Mouse (Mus musculus): ENCODE measurements around the gene Hes3. TPM values are rescaled to one million over a fixed set of nuclear protein-coding genes. Genes with fewer than 3 reads are reported as not detected.
A peak's percentile ranks its signal among the peaks of the same experiment; 100 is the strongest.

Hes3 gene
- polyA plus RNA-seq, 1 experiment from 2014 or later, result not detected

DNA sequence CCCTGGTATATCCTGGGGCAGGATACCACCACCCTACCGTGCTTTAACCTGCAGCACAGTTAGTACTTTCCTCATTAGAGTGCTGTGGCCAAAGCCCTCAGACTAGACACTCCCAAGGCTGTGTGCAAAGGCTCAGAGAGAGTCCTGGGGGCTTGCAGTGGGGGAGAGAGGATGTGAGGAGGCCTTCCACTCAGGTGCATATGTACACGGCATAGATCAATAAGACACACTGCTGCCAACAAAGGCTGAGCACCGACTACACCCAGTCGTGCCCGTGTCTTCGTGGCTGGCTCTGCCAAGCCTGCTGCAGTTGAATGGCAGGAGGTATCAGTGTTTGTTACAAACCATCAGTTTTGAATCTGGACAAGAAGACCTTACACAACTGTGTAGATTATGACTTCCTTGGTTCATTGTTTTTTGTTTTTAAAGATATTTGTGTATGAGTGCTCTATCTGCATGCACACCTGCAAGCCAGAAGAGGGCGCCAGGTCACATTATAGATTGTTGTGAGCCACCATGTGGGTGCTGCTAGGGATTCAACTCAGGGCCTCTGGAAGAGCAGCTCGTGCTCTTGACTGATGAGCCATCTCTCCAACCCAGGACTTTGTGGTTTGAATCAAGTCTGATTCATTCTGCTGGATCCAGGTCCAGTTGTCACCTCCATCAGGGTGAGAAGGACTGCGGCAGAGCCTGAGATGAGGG is 26.4 kb downstream of the Hes3 start:
- WGBS, result 92% methylated on average over 9 of the region's 9 CpGs
- no peak overlapping the region for H3K9ac ChIP-seq (ENCODE audit: low read depth, low read length)
- H3K4me2 ChIP-seq (ENCODE audit: low read length), result no peak overlapping the region
- H3K27ac ChIP-seq, result no peak overlapping the region
- DNase-seq (ENCODE audit: low spot score), result no peak
- peak; percentile 54 for TF ChIP-seq CTCF (IDR thresholded peaks at IDR 0.05; ENCODE audit: low read depth)
- no peak for ATAC-seq (replicated peaks; ENCODE audit: low FRiP score, low read depth)
- no peaks in the 10 kb centered on the region for H3K9me3 ChIP-seq (replicated peaks; ENCODE audit: low read length)
- peaks cover 12% of the 10 kb centered on the region for H3K4me1 ChIP-seq (replicated peaks; ENCODE audit: insufficient read depth, low read length)
- no peaks in the 10 kb centered on the region for H3K36me3 ChIP-seq (ENCODE audit: insufficient read depth, low read length)
- H3K27me3 ChIP-seq (ENCODE audit: insufficient read depth, low read length), result no peaks in the 10 kb centered on the region
- H3K4me3 ChIP-seq (replicated peaks; ENCODE audit: low read depth, low read length), result no peak overlapping the region

DNA sequence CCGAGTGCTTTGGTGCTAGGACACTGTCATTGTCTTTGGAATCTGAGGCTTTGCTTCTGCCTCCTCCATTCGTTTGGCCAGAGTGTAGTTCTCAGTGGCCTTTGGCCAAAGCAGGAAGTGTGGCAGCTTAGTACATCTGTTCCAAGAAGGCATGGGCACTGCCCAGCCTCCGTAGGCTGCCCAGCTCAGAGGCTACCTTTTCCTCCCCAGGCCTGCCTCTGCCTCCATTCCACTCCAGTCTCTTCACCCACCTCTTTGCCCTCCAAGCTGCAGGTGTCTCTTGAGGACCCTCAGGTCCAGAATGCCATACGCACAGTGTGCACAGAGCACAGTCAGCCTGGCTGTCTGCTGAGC is 27.3 kb downstream of the Hes3 start:
- Histone ChIP-seq H3K4me3 (replicated peaks; ENCODE audit: low read depth, low read length) (no peak overlapping the region), H3K9ac (ENCODE audit: low read depth, low read length) (peak overlapping the region; percentile 37; the same call in 1 of the 2 replicates), H3K9me3 (replicated peaks; ENCODE audit: low read length) (no peaks in the 10 kb centered on the region), H3K4me2 (ENCODE audit: low read length) (peak overlapping the region; percentile 28; the same call in 1 of the 2 replicates), H3K27me3 (ENCODE audit: insufficient read depth, low read length) (no peaks in the 10 kb centered on the region), H3K36me3 (ENCODE audit: insufficient read depth, low read length) (no peaks in the 10 kb centered on the region), H3K4me1 (replicated peaks; ENCODE audit: insufficient read depth, low read length) (peaks cover 12% of the 10 kb centered on the region), H3K27ac (peak overlapping the region; percentile 50; the same call in 1 of the 2 replicates)
- DNase-seq (ENCODE audit: low spot score) (no peak), ATAC-seq (replicated peaks; ENCODE audit: low FRiP score, low read depth) (0 out of 2 replicates have a peak, but pooled peaks have one; percentile 4)
- 40% methylated on average over 4 of the region's 4 CpGs for WGBS
- TF ChIP-seq CTCF (IDR thresholded peaks at IDR 0.05; ENCODE audit: low read depth), result no peak

DNA sequence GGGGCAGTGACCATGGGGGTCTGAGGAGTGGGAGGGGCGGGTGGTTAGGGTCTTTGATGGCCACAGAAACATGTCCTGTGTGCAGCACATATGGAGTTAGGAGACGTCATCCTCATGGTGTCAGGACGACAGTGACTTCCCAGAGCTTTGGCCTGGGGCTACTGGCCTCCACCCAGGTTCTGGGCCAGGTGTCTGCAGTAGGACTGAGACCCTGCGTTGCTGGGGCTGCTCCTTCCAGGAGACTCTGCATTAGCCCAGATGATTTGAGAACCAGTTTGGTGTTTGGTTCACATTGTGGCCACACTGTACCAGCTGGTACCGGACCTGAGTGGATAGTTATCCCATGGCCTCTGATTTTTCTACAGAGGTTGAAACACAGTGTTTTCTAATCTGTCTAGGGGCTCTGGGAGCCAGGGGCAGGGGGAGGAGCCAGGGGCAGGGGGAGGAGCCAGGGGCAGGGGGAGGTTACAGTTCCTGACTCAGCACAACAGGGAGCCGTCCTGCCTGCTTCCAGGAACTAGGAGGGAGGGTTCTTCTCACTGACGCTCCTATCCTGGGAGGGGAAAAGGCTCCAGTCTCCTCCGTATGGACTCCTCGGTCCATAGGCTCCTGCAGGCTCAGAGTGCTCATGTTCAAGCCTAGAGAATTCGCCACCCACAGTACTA is 27.8 kb downstream of the Hes3 start:
- no peaks in the 10 kb centered on the region for H3K27me3 ChIP-seq (ENCODE audit: insufficient read depth, low read length)
- no peak overlapping the region for H3K4me3 ChIP-seq (replicated peaks; ENCODE audit: low read depth, low read length)
- 33% methylated on average over 10 of the region's 10 CpGs for WGBS
- H3K36me3 ChIP-seq (ENCODE audit: insufficient read depth, low read length), result no peaks in the 10 kb centered on the region
- peak overlapping the region; percentile 28; the same call in 1 of the 2 replicates for H3K4me2 ChIP-seq (ENCODE audit: low read length)
- peak; percentile 83 for ATAC-seq (replicated peaks; ENCODE audit: low FRiP score, low read depth)
- TF ChIP-seq CTCF (IDR thresholded peaks at IDR 0.05; ENCODE audit: low read depth), result no peak
- H3K9ac ChIP-seq (ENCODE audit: low read depth, low read length), result peak overlapping the region; percentile 37; the same call in 1 of the 2 replicates
- no peaks in the 10 kb centered on the region for H3K9me3 ChIP-seq (replicated peaks; ENCODE audit: low read length)
- peak overlapping the region; percentile 50; the same call in 1 of the 2 replicates for H3K27ac ChIP-seq
- DNase-seq (ENCODE audit: low spot score), result peak; percentile 90
- peaks cover 12% of the 10 kb centered on the region for H3K4me1 ChIP-seq (replicated peaks; ENCODE audit: insufficient read depth, low read length)

DNA sequence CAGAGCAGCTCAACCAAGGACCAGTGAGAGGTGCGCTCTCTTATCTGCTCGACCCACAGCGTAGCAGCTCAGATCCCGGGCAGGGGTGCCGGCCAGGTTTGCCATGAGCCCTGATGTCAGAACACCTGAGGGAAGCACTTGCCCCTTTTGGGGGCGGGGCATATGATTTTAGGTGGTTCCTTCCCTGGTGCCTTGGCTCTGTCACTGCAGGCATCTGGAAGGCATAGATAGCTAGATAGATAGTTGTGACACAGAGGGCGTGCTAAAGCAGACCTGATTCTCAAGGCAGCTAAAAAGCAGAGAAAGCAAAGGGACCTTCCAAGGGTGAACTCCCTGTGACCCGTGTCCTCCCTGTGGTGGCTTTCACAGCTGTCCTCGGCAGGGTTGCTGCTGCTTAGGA is 28.4 kb downstream of the Hes3 start:
- Histone ChIP-seq H3K9ac (ENCODE audit: low read depth, low read length) (no peak overlapping the region), H3K27me3 (ENCODE audit: insufficient read depth, low read length) (no peaks in the 10 kb centered on the region), H3K9me3 (replicated peaks; ENCODE audit: low read length) (no peaks in the 10 kb centered on the region), H3K36me3 (ENCODE audit: insufficient read depth, low read length) (no peaks in the 10 kb centered on the region), H3K27ac (no peak overlapping the region), H3K4me3 (replicated peaks; ENCODE audit: low read depth, low read length) (no peak overlapping the region), H3K4me1 (replicated peaks; ENCODE audit: insufficient read depth, low read length) (peaks cover 12% of the 10 kb centered on the region), H3K4me2 (ENCODE audit: low read length) (no peak overlapping the region)
- ATAC-seq (replicated peaks; ENCODE audit: low FRiP score, low read depth) (no peak), DNase-seq (ENCODE audit: low spot score) (no peak)
- WGBS, result 69% methylated on average over 9 of the region's 9 CpGs
- TF ChIP-seq CTCF (IDR thresholded peaks at IDR 0.05; ENCODE audit: low read depth), result no peak

DNA sequence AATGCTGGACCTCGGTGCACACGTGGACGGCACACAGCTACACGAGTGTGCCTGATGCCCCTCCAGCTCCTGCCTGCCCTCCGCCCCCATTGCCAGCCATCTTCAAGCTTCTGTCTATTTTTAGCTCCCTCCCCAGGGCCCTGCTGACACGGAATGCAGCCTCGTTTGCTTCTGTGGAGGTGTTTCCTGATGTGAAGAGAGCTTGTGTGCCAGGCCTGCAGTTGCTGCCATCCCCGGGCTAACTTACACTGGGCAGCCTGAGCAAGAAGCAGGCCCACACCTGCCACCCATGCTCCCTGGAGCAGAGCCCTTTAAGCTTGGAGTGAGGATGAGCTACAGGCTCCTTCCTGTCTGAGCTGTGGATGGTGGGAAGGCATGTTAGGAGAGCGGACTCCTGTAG is 29.3 kb downstream of the Hes3 start:
- WGBS, result 62% methylated on average over 9 of the region's 9 CpGs
- no peak for TF ChIP-seq CTCF (IDR thresholded peaks at IDR 0.05; ENCODE audit: low read depth)
- H3K4me2 ChIP-seq (ENCODE audit: low read length), result no peak overlapping the region
- H3K9ac ChIP-seq (ENCODE audit: low read depth, low read length), result no peak overlapping the region
- H3K9me3 ChIP-seq (replicated peaks; ENCODE audit: low read length), result no peaks in the 10 kb centered on the region
- no peak overlapping the region for H3K27ac ChIP-seq
- DNase-seq (ENCODE audit: low spot score) (no peak), ATAC-seq (replicated peaks; ENCODE audit: low FRiP score, low read depth) (no peak)
- peaks cover 12% of the 10 kb centered on the region for H3K4me1 ChIP-seq (replicated peaks; ENCODE audit: insufficient read depth, low read length)
- no peaks in the 10 kb centered on the region for H3K36me3 ChIP-seq (ENCODE audit: insufficient read depth, low read length)
- no peaks in the 10 kb centered on the region for H3K27me3 ChIP-seq (ENCODE audit: insufficient read depth, low read length)
- H3K4me3 ChIP-seq (replicated peaks; ENCODE audit: low read depth, low read length), result no peak overlapping the region

DNA sequence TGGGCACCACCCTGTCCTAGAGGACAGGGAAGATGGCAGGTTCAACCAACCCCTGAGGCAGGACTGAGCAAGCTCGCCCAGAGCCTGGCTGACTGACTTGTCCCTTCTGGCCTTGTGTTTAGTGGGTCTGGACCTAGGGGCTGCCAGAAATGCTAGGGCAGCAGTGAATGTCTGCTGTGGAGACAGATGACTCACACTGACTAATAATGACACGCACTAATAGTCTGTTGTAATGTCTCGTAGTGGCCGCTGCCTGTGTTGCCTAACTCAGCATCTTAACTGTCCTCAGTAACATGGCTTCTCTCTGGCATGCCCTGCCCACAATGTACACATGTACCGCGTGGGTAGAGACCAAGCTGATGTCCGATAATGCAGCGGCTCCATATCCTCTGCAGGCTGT is 31.0 kb downstream of the Hes3 start:
- Histone ChIP-seq H3K4me1 (replicated peaks; ENCODE audit: insufficient read depth, low read length) (peaks cover 12% of the 10 kb centered on the region), H3K27me3 (ENCODE audit: insufficient read depth, low read length) (no peaks in the 10 kb centered on the region), H3K4me2 (ENCODE audit: low read length) (no peak overlapping the region), H3K36me3 (ENCODE audit: insufficient read depth, low read length) (no peaks in the 10 kb centered on the region), H3K4me3 (replicated peaks; ENCODE audit: low read depth, low read length) (no peak overlapping the region), H3K9me3 (replicated peaks; ENCODE audit: low read length) (no peaks in the 10 kb centered on the region), H3K9ac (ENCODE audit: low read depth, low read length) (no peak overlapping the region), H3K27ac (no peak overlapping the region)
- 83% methylated on average over 8 of the region's 8 CpGs for WGBS
- DNase-seq (ENCODE audit: low spot score), result no peak
- TF ChIP-seq CTCF (IDR thresholded peaks at IDR 0.05; ENCODE audit: low read depth), result no peak
- ATAC-seq (replicated peaks; ENCODE audit: low FRiP score, low read depth), result no peak
